Mouse (Mus musculus): Measurements from ENCODE around the gene Wdfy3.

- TF ChIP-seq CTCF (IDR thresholded peaks at IDR 0.05; ENCODE audit: low read depth) (no peak), EP300 (IDR thresholded peaks at IDR 0.05; ENCODE audit: low read depth) (no peak)
Observed at GRCm38 (mm10) chr5:101958941-101959340, 110.8 kb downstream of the Wdfy3 start.
